Comparison of ENCODE assay signal across 19 mouse cellular contexts in genomic region chr5:37281021-37281420, GRCm38 (mm10). TPM values are rescaled to one million over a fixed set of nuclear protein-coding genes. Genes with fewer than 3 reads are reported as not detected.
DNase-seq lines count a peak whose midpoint lies in the region; ATAC-seq lines count a peak whose summit lies in the region.
"Had no signal": no experiment of that assay in that cellular context is flagged by ENCODE, and none has a peak within 500 bp of the region (broad histone marks: within the 10 kb centered on the region; RNA-seq: fewer than 3 reads in every experiment).

No protein-coding gene starts in this region.

- no peak for DNase-seq in frontal cortex, postnatal 10 days (ENCODE audit: low spot score in 2 of 2)
- peak; percentile 28 for DNase-seq in right cerebral cortex, postnatal 25 days
- no peak for DNase-seq in right cerebral cortex, adult 18-20 months
- peak; percentile 70 for DNase-seq in brain, adult 2 months (ENCODE audit: low read depth, low spot score)
- DNase-seq in spleen, postnatal 10 days (ENCODE audit: low spot score in 2 of 2) = no peak
- no peak for DNase-seq in adrenal gland, adult 2 months
- DNase-seq: adrenal gland, postnatal 10 days; adrenal gland, postnatal 25 days; cerebellum, adult 11-12 months; cerebellum, adult 2 months; cerebellum, adult 9-10 months; cerebellum, postnatal 10 days; cerebellum, postnatal 25 days; forebrain, postnatal 0 days had no signal

- peak; percentile 70 for ATAC-seq in frontal cortex, adult (ENCODE audit: low TSS enrichment)
- ATAC-seq: activated CD4-positive, CD25-positive, alpha-beta regulatory T cell, adult 4 months; forebrain, embryonic 14.5 days; forebrain, postnatal 0 days; Patski had no signal

RNA-seq across cellular contexts. Expression of gene Crmp1, which starts 39.3 kb away (rescaled TPM):
- total RNA-seq in adrenal gland, adult 2 months (2021) = 1 to 10 TPM; 7.2 to 9.7 TPM
- 8.7 and 9.9 TPM in 2 replicates for polyA plus RNA-seq in adrenal gland, adult 2 months (2012; rRNA removed)
- total RNA-seq: MEL had no signal

RNA-seq across cellular contexts. Expression of gene Evc, which starts 55.7 kb away (rescaled TPM):
- 10 to 100 TPM in 1 of 2 experiments, 1 to 10 TPM in 1; 9.9 to 16.6 TPM for total RNA-seq in adrenal gland, adult 2 months (2021)
- polyA plus RNA-seq in adrenal gland, adult 2 months (2012; rRNA removed) = 9.3 and 11.8 TPM in 2 replicates
- total RNA-seq: MEL had no signal
- polyA plus RNA-seq: activated CD4-positive, CD25-positive, alpha-beta regulatory T cell, adult 4 months had no signal

RNA-seq across cellular contexts. Expression of gene Evc2, which starts 57.3 kb away (rescaled TPM):
- total RNA-seq in adrenal gland, adult 2 months (2021) = 10 to 100 TPM; 11.8 to 19.8 TPM
- 19.6 and 22.1 TPM in 2 replicates for polyA plus RNA-seq in adrenal gland, adult 2 months (2012; rRNA removed)
- total RNA-seq: MEL had no signal
- polyA plus RNA-seq: activated CD4-positive, CD25-positive, alpha-beta regulatory T cell, adult 4 months had no signal

Comparison
In these comparisons a context has a peak if more than half of its experiments do, and no peak if none do; other contexts are left out.
1. DNase-seq: peak in right cerebral cortex, postnatal 25 days (single experiment) and brain, adult 2 months (single experiment); none in frontal cortex, postnatal 10 days (0 of 2), right cerebral cortex, adult 18-20 months (single experiment), spleen, postnatal 10 days (0 of 2) and adrenal gland, adult 2 months (single experiment).